In genomic region chr14:60485889-60486274, GRCm38 (mm10) we compare ENCODE assay signal across 8 mouse cellular contexts.
DNase-seq lines count a peak whose midpoint lies in the region; ATAC-seq and TF ChIP-seq lines count a peak whose summit lies in the region.

No protein-coding gene starts in this region.

- no peaks in the 10 kb centered on the region for H3K36me3 ChIP-seq in hindbrain, embryonic 11.5 days (ENCODE audit: control insufficient read depth, insufficient read depth, low read length)
- no peaks in the 10 kb centered on the region for H3K36me3 ChIP-seq in liver, embryonic 14.5 days (replicated peaks; ENCODE audit: control insufficient read depth, insufficient read depth, low read depth)

- H3K4me1 ChIP-seq in cerebellum, adult 2 months (ENCODE audit: control insufficient read depth, insufficient read depth, low read length) = no peaks in the 10 kb centered on the region
- H3K4me1 ChIP-seq in hindbrain, embryonic 11.5 days (replicated peaks; ENCODE audit: control insufficient read depth, insufficient read depth, low read length) = peaks cover 6% of the 10 kb centered on the region
- no peaks in the 10 kb centered on the region for H3K4me1 ChIP-seq in liver, embryonic 14.5 days (replicated peaks; ENCODE audit: control insufficient read depth in 2 of 2, insufficient read depth in 2 of 2, low read length in 1 of 2)

- no peak overlapping the region for H3K9ac ChIP-seq in hindbrain, embryonic 11.5 days (ENCODE audit: low read depth, low read length)
- no peak overlapping the region for H3K9ac ChIP-seq in liver, embryonic 14.5 days (replicated peaks)

- no peaks in the 10 kb centered on the region for H3K27me3 ChIP-seq in cerebellum, adult 2 months (ENCODE audit: control insufficient read depth, insufficient read depth, low read length)
- no peaks in the 10 kb centered on the region for H3K27me3 ChIP-seq in hindbrain, embryonic 11.5 days (ENCODE audit: control insufficient read depth, insufficient read depth, low read length)
- peaks cover 12% of the 10 kb centered on the region for H3K27me3 ChIP-seq in liver, embryonic 14.5 days (ENCODE audit: control insufficient read depth, insufficient read depth, low read length)

- H3K4me3 ChIP-seq in left cerebral cortex, adult 2 months = peak overlapping the region; percentile 45
- peak overlapping the region; percentile 23 for H3K4me3 ChIP-seq in cerebellum, adult 2 months (replicated peaks; ENCODE audit: insufficient read depth, low read depth, low read length)
- H3K4me3 ChIP-seq in hindbrain, embryonic 11.5 days (ENCODE audit: low read depth, low read length) = peak overlapping the region; percentile 43
- H3K4me3 ChIP-seq in liver, embryonic 14.5 days (ENCODE audit: insufficient read depth in 1 of 2, low read depth in 2 of 2, low read length in 2 of 2) = peak overlapping the region; percentile 25 to 31; a peak in 1 of 4 replicates

- TF ChIP-seq POLR2A in cerebellum, adult 2 months (IDR thresholded peaks at IDR 0.05; ENCODE audit: borderline replicate concordance, insufficient read depth, low read length) = no peak

- H3K4me2 ChIP-seq in hindbrain, embryonic 11.5 days (replicated peaks; ENCODE audit: low read depth, low read length) = peak overlapping the region; percentile 91
- peak overlapping the region; percentile 56 for H3K4me2 ChIP-seq in liver, embryonic 14.5 days (ENCODE audit: low read depth)

- peak; percentile 71; the same call in 1 of the 2 replicates for ATAC-seq in hindbrain, embryonic 11.5 days (ENCODE audit: low FRiP score)
- no peak for ATAC-seq in liver, embryonic 14.5 days (ENCODE audit: insufficient read depth)

- H3K9me3 ChIP-seq in hindbrain, embryonic 11.5 days (ENCODE audit: control insufficient read depth, low read length) = no peaks in the 10 kb centered on the region
- H3K9me3 ChIP-seq in liver, embryonic 14.5 days (ENCODE audit: control insufficient read depth, low read length) = no peaks in the 10 kb centered on the region

- WGBS in cerebellum, adult 2 months = 5% methylated on average over 5 of the region's 5 CpGs
- 2% methylated on average over 5 of the region's 5 CpGs for WGBS in hindbrain, embryonic 11.5 days
- 4% methylated on average over 5 of the region's 5 CpGs for WGBS in liver, embryonic 14.5 days (ENCODE audit: insufficient replicate concordance)

- no peak for DNase-seq in left cerebral cortex, adult 2 months (ENCODE audit: extremely low spot score in 1 of 2, low spot score in 2 of 2)
- no peak for DNase-seq in left cerebral cortex, adult 18-20 months (ENCODE audit: low spot score in 2 of 2)
- DNase-seq in cerebellum, adult 2 months = peak in 1 of 2 experiments; percentile 23
- no peak for DNase-seq in hindbrain, embryonic 11.5 days (ENCODE audit: low spot score)
- no peak for DNase-seq in liver, embryonic 14.5 days (ENCODE audit: low read depth in 3 of 3, low spot score in 3 of 3)
- no peak for DNase-seq in frontal cortex, postnatal 25 days (ENCODE audit: low spot score in 2 of 2)
- no peak for DNase-seq in spleen, adult 12 weeks (ENCODE audit: low spot score)
- no peak for DNase-seq in T-cell, adult 2 months (ENCODE audit: low spot score)

- no peak for TF ChIP-seq EP300 in liver, embryonic 14.5 days (IDR thresholded peaks at IDR 0.05; ENCODE audit: low read depth)

- intact Hi-C loops in left cerebral cortex, adult 2 months (cut with DNase I) = no loop called here

- no peak overlapping the region for H3K27ac ChIP-seq in left cerebral cortex, adult 2 months
- no peak overlapping the region for H3K27ac ChIP-seq in cerebellum, adult 2 months (ENCODE audit: insufficient read depth, low read length)
- H3K27ac ChIP-seq in hindbrain, embryonic 11.5 days (ENCODE audit: low read depth, low read length) = no peak overlapping the region
- H3K27ac ChIP-seq in liver, embryonic 14.5 days = no peak overlapping the region

- peak; percentile 4 for TF ChIP-seq CTCF in left cerebral cortex, adult 2 months (IDR thresholded peaks at IDR 0.05)
- peak; percentile 55; the same call in 1 of the 2 replicates for TF ChIP-seq CTCF in cerebellum, adult 2 months (IDR thresholded peaks at IDR 0.05; ENCODE audit: borderline replicate concordance, insufficient read depth, low read depth, low read length)
- no peak for TF ChIP-seq CTCF in liver, embryonic 14.5 days (IDR thresholded peaks at IDR 0.05; ENCODE audit: low read depth)
